Mouse (Mus musculus): ENCODE measurements around the gene Gusb. TPM values are rescaled to one million over a fixed set of nuclear protein-coding genes. Genes with fewer than 3 reads are reported as not detected.
"Not testable (repeated sequence)": the region's sequence is repeated elsewhere in the genome, so short reads cannot be mapped to it uniquely, and the experiment has no call there.

Gene Gusb
- 10 to 100 TPM; 10.5 to 11.8 TPM for total RNA-seq (2021)

DNA sequence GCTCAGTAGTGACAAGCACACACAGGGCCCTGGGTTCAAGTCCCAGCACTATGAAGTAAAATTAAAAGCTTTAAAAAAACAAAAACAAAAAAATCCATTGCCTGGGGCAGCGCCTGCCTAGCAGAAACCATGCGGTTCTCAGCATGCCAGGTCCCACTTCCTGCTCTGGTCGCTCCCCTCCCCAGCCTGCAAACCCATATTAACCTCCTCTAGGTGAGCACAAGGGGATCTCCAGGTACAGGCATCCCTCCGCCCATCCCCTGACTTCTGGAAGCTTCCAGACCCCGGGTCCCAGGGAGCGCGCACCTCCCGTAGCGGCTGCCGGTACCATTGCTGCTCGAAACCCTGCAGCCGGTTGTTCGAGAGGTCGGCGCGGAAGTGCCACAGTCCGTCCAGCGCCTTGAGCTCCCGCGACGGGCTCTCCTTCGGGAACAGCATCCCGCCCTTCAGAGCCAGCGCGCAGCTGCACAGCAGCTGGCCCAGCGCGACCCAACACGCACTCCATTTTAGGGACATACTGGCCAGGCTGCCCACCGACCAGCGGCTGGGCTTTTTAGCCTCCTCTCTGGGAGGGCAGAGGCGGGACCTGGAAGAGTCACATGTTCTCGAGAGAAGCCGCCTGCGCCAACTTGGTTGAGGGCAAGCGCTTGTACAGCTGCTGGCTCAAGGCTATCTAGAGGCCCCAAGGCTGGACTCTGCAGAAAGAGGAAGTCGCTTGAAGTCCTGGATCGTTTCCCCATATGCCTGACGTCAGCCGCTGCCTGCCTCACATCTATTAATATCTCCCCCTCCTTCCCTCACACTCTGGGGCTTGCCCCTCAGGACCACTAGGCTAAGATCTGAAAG lies at the start of gene Gusb:
TSS of gene Gusb (minus strand) at position 749 of the 846 bp plus-strand sequence.
- intact Hi-C loops (cut with DNase I), result no loop called here
- DNase-seq (ENCODE audit: low spot score in 2 of 2), result peak; percentile 67 to 70

DNA sequence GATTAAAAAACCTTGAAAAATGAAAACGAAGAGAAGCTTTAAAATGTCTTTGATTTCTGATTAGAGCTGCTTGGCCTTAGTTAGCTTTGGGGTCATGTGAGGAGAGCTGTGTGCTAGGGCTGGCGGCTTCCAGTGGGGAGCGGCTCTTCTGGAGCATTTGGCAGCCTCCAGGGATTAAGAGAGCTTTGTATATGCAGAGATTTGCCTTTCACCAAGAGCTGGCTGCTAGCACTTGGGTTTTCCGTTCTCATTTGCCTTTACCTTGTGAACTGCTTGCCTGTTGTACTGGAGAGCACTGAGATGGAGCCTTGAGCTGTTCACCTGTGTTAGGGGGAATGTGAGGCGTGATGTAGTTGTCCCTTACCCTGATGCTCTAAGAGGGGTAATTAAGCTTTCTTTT lies 49.7 kb upstream of the Gusb start:
- no peak for DNase-seq (ENCODE audit: low spot score in 2 of 2)
- intact Hi-C loops (cut with DNase I), result no loop called here

DNA sequence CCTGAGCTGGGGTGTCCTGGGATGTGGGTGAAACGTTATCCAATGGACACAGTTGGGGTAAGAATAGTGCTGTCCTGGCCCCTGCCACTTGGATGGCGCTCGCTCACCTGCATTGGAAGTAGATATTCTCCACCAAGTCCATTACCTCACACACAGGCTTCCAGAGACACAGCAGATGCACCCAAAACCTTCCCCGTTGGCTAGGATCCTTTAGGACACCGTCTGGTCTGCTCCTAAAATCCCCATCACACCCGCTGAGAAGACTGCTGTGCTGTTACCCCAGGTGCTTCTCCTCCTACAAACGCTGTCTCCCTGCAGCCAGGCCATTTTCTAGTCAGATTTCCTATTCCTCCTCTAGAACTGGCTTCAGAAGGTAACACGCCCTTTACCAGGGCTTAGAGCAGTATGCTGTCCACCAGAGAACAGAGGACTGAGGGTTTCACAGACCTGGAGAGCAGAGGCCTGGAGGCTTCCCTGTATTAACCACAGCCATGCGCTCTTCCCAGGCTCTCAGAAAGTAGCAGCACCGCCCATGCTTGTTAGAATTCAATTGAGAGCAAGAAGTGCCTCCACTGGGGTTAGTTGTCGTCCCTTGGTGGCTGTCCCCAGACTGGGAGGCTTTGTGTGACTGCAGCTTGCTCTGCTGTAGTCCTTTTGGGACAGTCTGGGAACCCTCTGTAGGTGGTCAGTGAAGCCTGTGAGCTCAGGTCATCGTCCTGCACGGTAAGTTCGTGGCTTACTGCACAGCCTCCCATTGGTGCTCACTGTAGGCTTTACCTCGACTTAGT lies 48.4 kb upstream of the Gusb start:
- intact Hi-C loops (cut with DNase I), result no loop called here

DNA sequence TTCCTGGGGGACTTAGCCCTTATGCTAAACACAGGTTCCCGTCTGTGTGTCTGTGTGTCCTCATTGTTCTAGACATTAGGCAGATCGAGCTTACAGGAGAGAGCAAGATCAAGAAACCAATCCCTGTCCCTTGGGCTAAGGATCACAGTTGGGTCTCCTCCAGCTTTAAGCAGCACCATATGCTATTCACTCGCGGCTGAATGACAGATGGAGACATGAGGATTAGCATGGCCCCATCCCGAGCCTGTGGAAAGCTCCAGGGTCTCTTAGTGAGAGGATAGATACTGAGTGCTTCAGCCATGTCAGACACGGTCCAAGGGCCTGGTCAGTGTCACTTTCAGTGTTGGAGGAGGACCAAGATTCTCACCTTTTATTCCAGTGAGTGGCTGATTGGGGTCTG lies 47.6 kb upstream of the Gusb start:
- intact Hi-C loops (cut with DNase I), result no loop called here
- DNase-seq (ENCODE audit: low spot score in 2 of 2), result no peak

More for the DNA sequence above, 48.4 kb upstream of the Gusb start:
- DNase-seq (ENCODE audit: low spot score in 2 of 2), result no peak

DNA sequence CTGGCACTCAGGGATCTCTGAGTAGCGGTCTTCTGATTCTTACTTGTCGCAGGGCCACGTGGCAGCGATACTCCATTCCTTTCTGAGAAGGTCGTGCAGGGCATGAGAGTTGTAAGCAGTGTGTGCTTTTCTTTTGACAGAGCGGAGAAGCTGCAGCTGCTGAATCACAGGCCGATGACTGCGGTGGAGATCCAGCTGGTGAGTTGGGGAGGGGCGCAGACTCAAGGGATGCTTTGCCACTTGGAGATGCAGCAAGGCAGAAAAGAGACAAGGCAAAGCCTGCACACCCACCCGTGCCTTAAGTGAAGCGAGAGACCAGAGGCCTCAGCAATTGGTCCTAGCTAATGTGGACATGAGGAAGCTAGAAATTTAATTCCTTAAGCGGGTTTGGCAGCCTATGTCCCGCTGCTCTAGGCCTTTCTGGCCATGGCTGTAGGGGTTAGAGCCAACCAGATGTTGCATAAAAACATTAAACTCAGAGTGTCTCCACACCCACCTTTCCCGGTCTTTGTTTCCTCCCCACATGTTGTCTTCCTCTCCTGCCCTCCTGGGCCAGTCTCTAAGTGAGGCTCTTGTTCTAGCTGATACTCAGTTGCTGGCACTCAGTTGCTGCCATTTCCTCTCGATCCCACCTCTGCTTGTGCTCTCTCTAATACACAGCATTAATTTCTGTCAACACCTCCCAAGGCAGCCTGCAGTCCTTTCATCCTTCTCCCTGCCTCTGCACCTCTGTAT lies 46.1 kb upstream of the Gusb start:
- intact Hi-C loops (cut with DNase I), result no loop called here
- DNase-seq (ENCODE audit: low spot score in 2 of 2), result no peak

DNA sequence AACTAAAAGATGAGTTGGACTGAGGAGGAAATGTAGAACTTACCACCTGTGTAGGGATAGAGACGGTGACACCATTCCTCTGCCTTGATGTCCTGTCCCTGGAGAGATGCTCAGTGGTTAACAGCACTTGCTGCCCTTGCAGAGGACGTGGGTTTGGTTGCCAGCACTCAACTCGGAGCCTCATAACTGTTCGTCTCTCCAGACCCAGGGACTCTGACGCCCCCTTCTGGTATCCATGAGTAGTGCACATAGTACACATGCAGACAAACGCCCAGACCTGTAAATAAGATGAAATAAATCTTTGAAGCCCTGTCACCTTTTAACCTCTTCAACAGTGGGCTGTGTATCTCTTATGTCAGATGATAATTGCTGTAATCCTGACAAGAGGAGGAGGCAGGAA lies 44.2 kb upstream of the Gusb start:
- intact Hi-C loops (cut with DNase I), result no loop called here
- no peak for DNase-seq (ENCODE audit: low spot score in 2 of 2)

DNA sequence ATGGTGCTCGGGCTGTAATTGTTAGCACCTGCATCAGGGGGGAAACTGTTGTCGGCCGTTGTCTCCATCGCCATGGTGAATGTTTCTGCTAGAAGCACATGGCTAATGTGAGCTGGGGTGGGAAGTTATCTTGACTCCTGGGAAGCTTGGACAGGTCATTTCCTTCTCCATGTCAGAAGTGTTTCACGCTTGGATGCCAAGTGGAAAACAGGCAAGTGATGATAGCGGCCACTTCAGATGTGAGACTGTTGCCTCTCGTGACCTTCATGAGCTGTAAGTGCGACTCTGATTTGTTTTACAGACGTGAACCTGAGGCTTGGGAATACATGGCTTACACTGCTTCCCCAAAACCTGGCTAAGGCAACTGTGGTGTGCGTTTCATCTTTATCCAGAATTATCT lies 43.7 kb upstream of the Gusb start:
- no peak for DNase-seq (ENCODE audit: low spot score in 2 of 2)
- intact Hi-C loops (cut with DNase I), result no loop called here

DNA sequence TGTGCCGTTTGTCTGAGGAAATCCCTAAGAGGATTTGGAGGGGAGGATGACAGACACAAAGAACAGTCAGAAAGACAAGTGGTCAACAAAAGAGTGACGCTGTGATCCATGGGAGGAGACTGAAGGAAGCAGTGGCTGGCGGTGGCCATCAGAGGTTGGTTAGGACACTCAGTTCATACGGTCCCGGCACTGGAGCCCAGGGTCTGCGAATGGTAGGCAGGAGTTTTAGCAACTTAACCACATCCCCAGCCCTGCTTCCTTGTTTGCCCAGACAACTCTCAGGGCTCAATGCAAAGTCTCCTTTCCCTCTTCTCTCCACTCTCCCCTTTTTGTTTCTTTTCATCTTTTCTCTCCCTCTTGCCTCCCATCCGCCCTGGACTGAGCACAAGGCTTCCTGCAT lies 43.3 kb upstream of the Gusb start:
- intact Hi-C loops (cut with DNase I), result no loop called here
- no peak for DNase-seq (ENCODE audit: low spot score in 2 of 2)

DNA sequence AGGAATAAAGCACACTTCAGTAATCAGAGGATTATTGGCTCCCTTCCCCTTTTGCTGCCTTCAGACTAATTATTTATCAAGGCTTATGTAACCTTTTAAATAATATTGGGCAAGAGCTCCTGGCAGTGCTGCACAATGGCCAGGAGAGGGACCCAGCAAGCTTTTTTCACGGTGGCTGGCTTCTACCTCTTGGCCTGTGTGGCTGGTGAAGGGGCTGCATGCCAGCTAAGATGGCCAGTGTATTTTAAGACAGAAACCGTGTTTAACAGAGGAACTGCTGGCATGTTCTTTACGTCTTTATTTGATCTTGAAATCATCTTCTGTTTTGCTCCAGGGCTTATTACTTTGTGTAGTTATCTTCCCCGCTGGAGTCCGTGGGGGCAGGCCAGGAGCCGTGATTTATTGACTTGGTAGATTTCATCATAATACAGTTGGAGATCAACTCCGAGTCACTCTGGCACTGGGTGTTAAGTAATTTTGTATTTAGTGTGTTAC lies 41.4 kb upstream of the Gusb start:
- intact Hi-C loops (cut with DNase I), result loop anchor here (2.0 kb wide), 1 partner anchor 95 kb away; no protein-coding TSS in a partner anchor

DNA sequence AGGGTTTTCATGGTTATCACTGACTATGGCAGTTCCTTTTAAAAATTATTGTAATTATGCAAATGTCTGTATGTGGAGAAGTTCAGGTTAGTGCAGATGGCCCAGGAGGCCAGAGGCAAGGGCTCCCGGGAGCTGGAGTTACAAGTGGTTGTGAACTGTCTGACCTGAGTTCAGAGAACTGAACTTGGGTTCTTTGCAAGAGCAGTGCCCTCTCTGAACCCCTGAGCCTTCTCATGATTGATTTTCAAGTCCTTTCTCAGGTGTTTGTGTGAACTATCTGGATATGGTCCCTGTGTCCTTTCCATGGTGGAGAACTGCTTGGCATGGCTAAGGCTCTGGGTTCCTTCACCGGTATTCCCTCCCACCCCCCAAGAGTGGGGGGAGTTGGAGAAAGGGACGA lies 40.9 kb upstream of the Gusb start:
- no peak for DNase-seq (ENCODE audit: low spot score in 2 of 2)
- intact Hi-C loops (cut with DNase I), result loop anchor here (2.0 kb wide), 1 partner anchor 95 kb away; no protein-coding TSS in a partner anchor

More for the DNA sequence above, 41.4 kb upstream of the Gusb start:
- no peak for DNase-seq (ENCODE audit: low spot score in 2 of 2)

DNA sequence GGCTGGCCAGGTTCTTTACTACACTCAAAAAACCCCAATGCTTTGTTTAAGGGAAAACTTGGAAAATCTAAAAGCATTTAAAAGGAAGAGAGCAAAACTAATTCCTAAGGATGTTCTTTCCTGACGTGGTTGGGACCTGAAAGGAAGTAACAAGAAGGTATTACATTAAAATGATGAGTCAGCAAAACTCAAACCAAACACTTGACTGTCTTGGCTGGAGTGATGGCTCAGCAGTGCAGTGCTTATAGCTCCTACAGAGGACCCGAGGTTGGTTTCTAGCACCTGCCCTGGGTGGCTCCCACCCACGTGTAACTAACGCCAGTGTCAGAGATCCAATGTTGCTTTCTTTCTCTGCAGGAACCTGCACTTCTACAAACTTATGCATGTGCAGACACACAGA lies 38.4 kb upstream of the Gusb start:
- intact Hi-C loops (cut with DNase I), result no loop called here
- no peak for DNase-seq (ENCODE audit: low spot score in 2 of 2)

DNA sequence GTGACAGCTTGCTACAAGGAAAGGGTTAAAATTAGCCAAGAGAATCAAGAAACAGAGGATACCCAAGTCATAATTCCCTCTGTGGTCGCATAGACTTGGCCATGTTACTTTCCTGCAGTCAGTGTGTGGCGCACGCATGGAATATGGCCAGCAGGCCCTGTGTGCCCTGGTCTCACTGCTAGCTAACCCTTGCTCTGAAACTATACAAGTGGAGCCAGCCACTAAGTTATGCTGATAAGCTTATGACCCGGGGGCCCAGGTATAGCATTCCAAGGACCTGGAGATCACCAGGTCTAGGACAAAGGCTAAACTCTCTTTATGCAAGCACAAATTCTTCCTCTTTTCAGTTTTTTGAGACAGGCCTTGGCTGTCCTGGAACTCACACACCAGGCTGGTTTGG lies 37.9 kb upstream of the Gusb start:
- no peak for DNase-seq (ENCODE audit: low spot score in 2 of 2)
- intact Hi-C loops (cut with DNase I), result no loop called here

DNA sequence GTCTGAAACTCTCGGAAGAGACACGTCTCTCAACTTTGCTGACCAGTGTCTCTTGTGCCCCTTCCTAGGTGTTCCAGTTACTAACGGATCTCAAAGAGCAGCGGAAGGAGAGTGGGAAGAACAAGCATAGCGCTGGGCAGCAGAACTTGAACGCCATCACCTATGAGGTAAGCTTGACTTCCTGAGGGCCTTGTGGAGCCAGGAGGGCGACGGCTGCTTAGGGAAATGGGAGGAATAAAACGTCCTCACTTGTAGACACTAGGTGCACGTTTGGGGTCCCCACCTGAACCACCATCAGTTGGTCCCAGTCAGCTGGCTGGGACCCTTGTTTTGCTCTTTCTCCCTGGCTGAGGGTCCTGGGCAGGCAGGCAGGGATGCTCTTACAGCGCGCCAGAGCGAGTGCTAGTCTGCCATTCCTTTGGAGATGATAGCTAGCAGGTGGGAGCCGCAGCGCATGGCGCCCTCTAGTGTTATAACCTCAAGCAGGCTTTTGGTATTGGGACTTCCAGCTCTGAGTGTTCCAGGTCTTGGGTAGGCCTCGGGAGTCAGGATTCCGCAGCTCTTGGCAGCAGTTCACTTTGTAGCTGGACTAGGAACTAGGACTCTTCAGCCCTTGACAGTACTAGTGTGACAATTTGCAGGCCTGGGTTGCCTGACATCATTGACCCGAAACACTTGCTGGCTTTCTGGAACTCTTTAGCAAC lies 35.1 kb upstream of the Gusb start:
- peak; percentile 31 to 43 for DNase-seq (ENCODE audit: low spot score in 2 of 2)
- intact Hi-C loops (cut with DNase I), result no loop called here

DNA sequence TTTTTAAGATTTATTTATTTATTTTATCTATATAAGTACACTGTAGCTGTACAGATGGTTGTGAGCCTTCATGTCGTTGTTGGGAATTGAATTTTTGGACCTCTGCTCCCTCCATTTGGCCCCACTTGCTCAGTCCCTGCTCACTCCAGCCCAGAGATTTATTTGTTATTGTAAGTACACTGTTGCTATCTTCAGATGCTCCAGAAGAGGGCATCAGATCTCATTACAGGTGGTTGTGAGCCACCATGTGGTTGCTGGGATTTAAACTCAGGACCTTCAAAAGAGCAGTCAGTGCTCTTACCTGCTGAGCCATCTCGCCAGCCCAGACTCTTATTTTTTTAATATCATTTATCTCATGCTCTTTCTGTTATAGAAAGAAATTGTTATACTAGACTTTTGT lies 33.5 kb upstream of the Gusb start:
- DNase-seq (ENCODE audit: low spot score in 2 of 2); intact Hi-C loops (cut with DNase I): not testable (repeated sequence)

DNA sequence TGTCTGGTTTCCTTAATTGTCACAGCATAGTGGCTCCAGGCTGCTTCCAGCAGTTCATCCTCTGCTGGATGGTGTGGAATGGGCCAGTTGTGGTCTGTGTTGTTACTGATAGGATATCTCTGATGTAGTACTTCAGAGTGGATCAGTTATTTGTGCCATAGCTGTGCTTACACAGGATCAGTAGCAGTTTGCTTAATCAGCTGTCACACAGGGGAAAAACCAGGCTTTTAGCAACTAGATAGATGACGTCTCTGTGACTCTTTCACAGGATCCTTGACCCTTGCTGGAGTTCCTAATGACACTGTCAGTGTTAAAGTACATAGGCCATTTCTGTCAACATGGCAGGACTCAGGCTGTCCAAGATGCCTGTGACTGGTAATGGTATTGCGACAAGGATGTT lies 31.0 kb upstream of the Gusb start:
- intact Hi-C loops (cut with DNase I), result no loop called here
- no peak for DNase-seq (ENCODE audit: low spot score in 2 of 2)

DNA sequence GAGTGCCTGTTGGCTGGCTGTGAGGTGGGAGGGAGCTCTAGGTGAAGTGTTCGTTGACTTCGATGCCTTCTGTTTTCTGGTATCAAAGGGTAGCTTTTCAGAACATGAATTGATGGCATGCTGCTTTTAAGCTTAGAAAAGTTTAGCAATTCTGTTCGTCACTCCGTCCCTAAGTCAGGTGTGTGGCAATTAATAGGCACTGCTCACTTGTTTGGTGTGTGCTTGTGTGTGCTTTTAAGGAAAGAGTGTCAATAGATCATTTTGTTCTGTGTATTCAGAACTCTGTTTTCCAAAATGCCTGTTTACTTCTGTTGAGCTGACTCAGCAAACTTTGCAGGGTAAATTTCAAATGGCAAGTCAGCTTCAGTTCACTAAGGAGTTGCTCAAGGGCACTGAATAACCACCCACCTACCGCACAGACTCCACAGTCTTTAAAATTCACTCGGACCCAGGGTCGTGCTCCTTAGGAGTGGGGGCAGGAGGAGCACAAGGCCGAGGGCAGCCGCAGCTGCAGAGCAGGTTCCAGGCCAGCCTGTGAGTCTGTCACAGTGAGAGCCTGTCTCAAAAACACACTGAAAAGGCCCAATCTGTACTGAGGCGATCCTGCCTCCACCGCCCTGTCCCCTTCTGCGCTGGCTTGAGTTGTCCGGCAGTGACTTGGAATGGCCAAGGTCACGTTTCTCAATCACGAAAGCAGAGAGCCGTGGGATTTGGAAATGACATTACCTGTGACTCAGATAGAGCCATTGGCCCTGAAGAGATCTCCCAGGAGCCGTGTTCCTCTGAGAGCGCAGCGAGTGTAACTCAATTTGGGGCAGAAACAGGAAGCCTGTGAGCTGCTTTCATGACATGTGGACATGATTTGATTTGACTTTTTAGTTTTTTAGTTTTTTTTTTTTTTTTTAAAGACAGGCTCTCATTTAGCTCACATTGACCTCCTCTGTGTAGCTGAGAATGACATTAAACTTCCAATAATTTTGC lies 28.9 kb upstream of the Gusb start:
- no peak for DNase-seq (ENCODE audit: low spot score in 2 of 2)
- intact Hi-C loops (cut with DNase I), result no loop called here

DNA sequence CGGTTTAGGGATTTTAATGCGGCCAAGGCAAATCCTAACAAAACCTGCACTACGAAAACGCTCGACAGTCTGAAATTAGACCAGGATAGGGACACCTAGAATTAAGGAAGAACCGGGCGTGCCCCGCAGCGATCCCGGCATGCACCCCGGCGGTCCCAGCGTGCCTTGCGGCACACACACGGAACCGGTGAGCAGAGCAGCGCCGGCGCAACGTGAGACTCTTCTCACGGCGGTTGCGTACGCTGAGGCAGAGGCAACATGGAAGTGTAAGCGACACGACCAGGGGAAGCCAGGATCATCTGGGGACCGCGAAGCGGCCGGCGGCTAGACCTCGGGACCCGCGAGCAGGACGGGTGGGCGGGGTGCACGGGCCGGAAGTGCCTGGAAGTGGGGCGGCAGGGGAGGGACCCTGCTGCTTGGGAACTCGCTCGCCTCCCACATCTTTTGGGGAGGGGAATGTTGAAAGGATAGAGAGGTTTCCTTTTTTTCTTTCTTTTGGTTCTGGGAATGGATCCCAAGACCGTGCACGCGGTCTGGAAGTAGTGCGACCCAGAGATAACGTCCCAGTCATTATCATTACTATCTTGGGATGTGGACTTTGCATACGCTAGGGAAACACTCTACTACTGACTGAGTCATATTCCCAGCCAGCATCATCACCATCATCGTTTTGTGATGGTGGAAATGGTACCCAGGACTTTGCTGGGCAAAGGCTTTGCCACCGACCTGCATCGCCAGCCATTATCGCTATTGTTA lies 26.5 kb upstream of the Gusb start, which contains the start of the genes Asl and Crcp:
TSS of gene Asl (minus strand) at position 106 of the 756 bp plus-strand sequence.
TSS of gene Crcp (plus strand) at position 149 of the 756 bp plus-strand sequence.
- peak; percentile 91 to 94 for DNase-seq (ENCODE audit: low spot score in 2 of 2)
- intact Hi-C loops (cut with DNase I), result no loop called here
